Mouse (Mus musculus) bone marrow macrophage, adult 2 months (primary cell): ENCODE measurements around the gene Spem2.

ENCODE experiments used
- CTCF ChIP-seq: IDR thresholded peaks from 2 replicates; pipeline ENCODE4 v1.5.1; 2012; ENCODE audit warnings: low read depth, mild to moderate bottlenecking, low read length, moderate library complexity
- POLR2A ChIP-seq: IDR thresholded peaks from 2 replicates; pipeline ENCODE4 v1.6.1; 2012; ENCODE audit warnings: mild to moderate bottlenecking, low read depth, low read length, borderline replicate concordance

GRCm38 (mm10) chr11:69801379-69801977 lies 16.8 kb downstream of the Spem2 start, which contains the start of gene Fgf11:
- TF ChIP-seq POLR2A (no peak), CTCF (no peak)
